Mouse (Mus musculus): ENCODE measurements around the gene Atox1. TPM values are rescaled to one million over a fixed set of nuclear protein-coding genes. Genes with fewer than 3 reads are reported as not detected.

The Atox1 gene
- polyA plus RNA-seq, 1 experiment from 2014 or later, result 322 TPM

DNA sequence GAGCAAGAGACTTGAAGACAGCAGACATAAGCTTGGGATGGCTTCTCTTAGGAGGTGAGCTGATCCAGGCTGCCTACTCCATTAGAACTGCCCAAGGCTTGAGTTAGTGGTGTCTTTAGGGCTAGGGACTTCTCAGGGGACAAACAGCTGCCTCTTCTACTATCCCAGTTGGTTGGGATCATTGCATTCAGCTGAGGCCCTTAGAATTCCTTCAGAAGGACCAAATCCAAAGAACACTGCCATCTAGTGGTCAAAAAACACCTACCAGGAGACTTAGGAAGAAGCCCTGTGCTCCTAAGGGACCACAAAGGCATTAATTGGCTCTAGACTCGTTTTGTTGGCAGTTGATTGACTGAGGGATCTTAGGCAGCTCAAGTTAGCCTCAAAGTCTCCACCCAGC, 16.3 kb downstream of the Atox1 start:
- peak; percentile 37 for DNase-seq (ENCODE audit: low spot score)
- Histone ChIP-seq H3K27me3 (ENCODE audit: insufficient read depth, poor library complexity, severe bottlenecking) (no peaks in the 10 kb centered on the region), H3K4me1 (replicated peaks) (no peaks in the 10 kb centered on the region; the same call in 1 of the 2 replicates), H3K27ac (no peak overlapping the region), H3K9me3 (no peaks in the 10 kb centered on the region), H3K4me3 (no peak overlapping the region), H3K36me3 (peaks cover 21% of the 10 kb centered on the region)
- 7% methylated on average over 1 of the region's 1 CpGs for WGBS

DNA sequence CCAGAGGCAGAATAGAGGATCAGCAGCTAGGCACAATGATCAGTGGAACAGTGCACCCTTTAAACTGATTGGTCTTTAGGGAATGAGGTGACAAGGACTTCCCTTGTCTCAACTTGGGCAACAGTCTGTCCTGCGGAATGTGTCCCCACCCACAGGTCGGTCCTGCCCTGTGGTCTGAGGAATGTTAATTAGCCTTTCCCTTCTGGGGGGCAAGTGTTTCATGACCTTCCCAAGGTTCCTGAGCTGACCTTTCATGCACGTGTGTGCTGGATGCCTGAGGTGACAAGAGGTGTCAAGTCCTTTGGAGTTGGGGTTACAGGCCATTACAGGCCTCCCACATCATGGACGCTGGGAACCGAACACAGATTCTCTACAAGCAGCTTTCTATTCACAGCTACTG, 21.3 kb downstream of the Atox1 start:
- Histone ChIP-seq H3K27ac (no peak overlapping the region), H3K4me3 (no peak overlapping the region), H3K27me3 (ENCODE audit: insufficient read depth, poor library complexity, severe bottlenecking) (no peaks in the 10 kb centered on the region), H3K36me3 (no peaks in the 10 kb centered on the region), H3K9me3 (no peaks in the 10 kb centered on the region), H3K4me1 (replicated peaks) (peaks cover 7% of the 10 kb centered on the region)
- WGBS, result 61% methylated on average over 5 of the region's 5 CpGs
- no peak for DNase-seq (ENCODE audit: low spot score)

DNA sequence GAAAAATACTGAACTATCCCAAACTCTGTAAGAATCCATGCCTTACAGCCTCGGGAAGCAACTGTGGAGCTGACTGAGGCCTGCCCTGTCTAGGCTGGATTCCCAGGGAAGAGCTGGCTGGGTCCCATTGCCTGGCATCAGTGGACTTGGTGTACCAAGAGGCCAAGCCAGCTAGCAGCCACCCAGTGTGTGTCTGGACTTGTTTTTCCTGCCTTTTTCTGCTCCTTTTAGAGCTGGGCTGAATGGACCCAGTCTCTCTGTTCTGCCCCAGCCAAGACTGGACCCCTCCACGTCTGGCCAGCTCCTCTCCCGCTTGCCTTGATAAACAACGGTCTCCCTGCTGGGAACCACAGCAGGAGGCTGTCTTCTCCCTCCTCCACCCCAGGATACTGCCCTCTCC, 23.0 kb downstream of the Atox1 start:
- Histone ChIP-seq H3K36me3 (no peaks in the 10 kb centered on the region), H3K9me3 (no peaks in the 10 kb centered on the region), H3K4me3 (no peak overlapping the region), H3K4me1 (replicated peaks) (peaks cover 7% of the 10 kb centered on the region), H3K27ac (no peak overlapping the region), H3K27me3 (ENCODE audit: insufficient read depth, poor library complexity, severe bottlenecking) (no peaks in the 10 kb centered on the region)
- 37% methylated on average over 4 of the region's 4 CpGs for WGBS
- no peak for DNase-seq (ENCODE audit: low spot score)

DNA sequence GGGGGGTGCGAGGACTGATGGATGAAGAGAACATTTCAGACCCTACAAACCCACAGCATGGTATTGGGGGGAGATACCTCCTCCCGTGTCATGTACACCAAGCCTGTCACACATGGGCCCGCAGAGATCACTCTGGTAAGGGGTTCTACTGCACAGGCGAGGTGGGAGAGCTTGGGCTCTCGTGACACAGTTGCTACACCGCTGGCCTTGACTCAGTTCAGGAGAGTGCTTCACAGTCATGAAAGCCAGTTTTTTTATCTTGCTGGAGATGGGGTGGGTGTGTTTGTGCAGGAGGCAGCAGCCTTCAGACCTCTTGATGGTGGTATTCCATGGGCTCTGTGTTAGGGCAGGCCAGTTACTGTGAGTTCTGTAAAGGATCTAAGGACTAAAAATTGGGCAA, 24.9 kb downstream of the Atox1 start:
- peaks cover 7% of the 10 kb centered on the region for H3K4me1 ChIP-seq (replicated peaks)
- no peak for DNase-seq (ENCODE audit: low spot score)
- no peaks in the 10 kb centered on the region for H3K27me3 ChIP-seq (ENCODE audit: insufficient read depth, poor library complexity, severe bottlenecking)
- no peak overlapping the region for H3K27ac ChIP-seq
- no peaks in the 10 kb centered on the region for H3K36me3 ChIP-seq
- WGBS, result 85% methylated on average over 6 of the region's 6 CpGs
- no peak overlapping the region for H3K4me3 ChIP-seq
- H3K9me3 ChIP-seq, result no peaks in the 10 kb centered on the region

DNA sequence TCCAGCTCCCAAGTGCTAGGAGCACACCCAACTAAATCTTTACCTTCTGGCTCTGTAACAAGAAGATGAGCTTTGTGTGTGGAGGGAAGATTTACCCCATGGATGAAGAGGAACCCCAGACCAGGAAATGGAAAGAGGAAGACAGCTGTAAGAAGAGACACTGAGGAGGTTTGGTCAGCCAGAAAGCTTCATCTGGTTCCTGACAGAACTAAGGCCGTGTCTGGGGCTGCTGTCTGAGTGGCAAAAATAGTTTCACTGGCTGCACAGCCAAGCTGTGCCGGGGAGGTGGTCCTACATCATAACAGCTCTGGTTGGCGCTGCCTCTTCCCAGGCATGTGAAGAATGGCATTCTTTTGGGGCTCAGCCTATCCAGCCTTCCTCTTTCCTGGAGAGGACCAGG, 28.1 kb downstream of the Atox1 start:
- Histone ChIP-seq H3K27ac (no peak overlapping the region), H3K9me3 (no peaks in the 10 kb centered on the region), H3K4me1 (replicated peaks) (peaks cover 24% of the 10 kb centered on the region), H3K27me3 (ENCODE audit: insufficient read depth, poor library complexity, severe bottlenecking) (no peaks in the 10 kb centered on the region), H3K4me3 (no peak overlapping the region), H3K36me3 (no peaks in the 10 kb centered on the region)
- 77% methylated on average over 3 of the region's 3 CpGs for WGBS
- DNase-seq (ENCODE audit: low spot score), result no peak

DNA sequence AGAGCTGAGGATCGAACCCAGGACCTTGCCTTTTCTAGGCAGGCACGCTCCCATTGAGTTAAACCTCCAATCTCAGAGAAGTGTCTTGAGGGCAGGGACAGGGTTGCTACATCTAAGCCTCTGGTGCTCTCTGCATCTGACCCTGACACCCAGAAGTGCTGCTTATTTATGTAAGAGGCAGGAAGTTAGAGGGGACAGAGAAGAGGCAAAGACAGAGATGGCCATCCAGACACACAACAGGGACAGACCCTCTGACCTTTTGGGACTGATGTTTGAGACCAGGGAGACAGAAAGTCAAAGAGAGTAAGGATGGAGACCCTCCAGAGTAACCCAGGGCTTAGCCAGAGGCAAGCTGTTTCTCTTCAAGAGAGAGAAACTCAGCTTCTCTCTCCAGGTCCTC, 31.1 kb downstream of the Atox1 start:
- WGBS, result 89% methylated on average over 2 of the region's 2 CpGs

DNA sequence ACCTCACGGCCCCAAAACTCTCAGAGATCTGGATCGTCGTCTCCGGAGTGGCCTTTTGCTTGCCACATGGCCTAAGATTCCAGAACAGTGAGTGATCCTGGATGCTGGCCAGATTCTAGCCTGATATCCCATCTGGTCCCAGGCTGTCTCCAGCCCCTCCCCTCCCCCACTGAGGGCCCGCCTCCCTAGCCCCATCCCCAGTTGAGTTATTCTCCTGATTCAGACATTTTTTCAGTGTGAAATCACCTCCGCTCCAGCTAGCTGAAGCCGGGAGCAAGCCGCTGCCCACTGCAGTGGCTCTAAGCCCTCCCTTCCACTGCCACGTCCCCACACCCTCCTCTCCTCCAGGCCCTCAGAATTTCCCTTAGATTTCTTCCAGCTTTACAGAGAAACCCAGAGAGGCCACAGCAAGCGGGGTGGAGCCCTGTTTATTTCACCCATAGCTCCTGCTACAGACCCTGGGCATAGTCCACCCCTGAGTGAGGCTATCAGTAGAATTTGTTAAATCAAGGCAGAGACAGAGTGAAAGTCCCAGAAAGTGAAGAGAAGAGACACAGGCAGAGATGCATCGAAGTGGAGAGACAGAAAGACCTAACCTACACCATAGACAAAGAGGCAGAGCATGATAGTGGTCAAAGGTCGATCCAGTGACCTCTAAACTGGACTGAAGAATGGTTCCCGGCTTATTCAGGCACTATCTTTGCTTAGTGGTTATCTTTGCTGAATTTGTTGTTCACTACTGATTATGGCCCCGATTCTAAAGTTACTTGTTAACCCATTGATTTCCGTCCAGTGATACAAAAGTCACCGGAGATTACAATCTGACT, 32.6 kb downstream of the Atox1 start:
- H3K36me3 ChIP-seq, result no peaks in the 10 kb centered on the region
- H3K9me3 ChIP-seq, result no peaks in the 10 kb centered on the region
- DNase-seq (ENCODE audit: low spot score), result peak; percentile 81
- peaks cover 58% of the 10 kb centered on the region for H3K4me1 ChIP-seq (replicated peaks)
- WGBS, result 32% methylated on average over 16 of the region's 16 CpGs
- H3K4me3 ChIP-seq, result no peak overlapping the region
- H3K27ac ChIP-seq, result peak overlapping the region; percentile 87
- H3K27me3 ChIP-seq (ENCODE audit: insufficient read depth, poor library complexity, severe bottlenecking), result no peaks in the 10 kb centered on the region

More for the DNA sequence above, 31.1 kb downstream of the Atox1 start:
- no peaks in the 10 kb centered on the region for H3K36me3 ChIP-seq
- peak overlapping the region; percentile 35; the same call in 1 of the 2 replicates for H3K27ac ChIP-seq
- H3K4me1 ChIP-seq (replicated peaks), result peaks cover 42% of the 10 kb centered on the region
- no peak for DNase-seq (ENCODE audit: low spot score)
- no peak overlapping the region for H3K4me3 ChIP-seq
- no peaks in the 10 kb centered on the region for H3K27me3 ChIP-seq (ENCODE audit: insufficient read depth, poor library complexity, severe bottlenecking)
- H3K9me3 ChIP-seq, result no peaks in the 10 kb centered on the region

DNA sequence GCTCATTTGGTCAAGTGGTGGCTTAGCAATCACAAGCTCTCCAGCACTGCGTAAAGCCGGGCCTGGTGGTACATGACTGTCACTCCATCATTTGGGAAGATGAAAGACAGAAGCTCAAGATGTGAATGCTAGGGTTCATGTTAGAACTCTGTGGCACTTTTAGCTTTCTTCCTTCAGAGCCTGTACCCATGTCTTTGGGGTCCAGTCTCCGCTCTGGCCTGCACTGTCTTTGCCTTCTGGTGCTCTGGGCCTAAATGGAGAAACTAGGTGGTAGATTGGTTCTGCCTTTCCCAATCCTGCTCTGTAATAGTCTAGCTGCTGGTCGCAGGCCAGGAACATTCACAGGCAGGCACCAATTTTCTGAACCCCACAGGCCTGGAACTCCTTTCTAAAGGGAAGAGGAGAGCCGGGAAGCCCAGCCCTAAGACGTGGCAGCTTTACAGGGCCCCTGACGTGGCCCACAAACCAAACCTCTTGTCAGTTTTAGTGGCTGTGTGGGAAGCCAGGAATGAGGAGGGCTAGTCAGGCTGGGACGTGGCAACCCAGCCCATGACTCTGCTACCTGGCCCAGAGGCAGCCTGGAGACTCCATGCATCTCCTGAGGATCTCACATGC, 36.2 kb downstream of the Atox1 start:
- Histone ChIP-seq H3K9me3 (no peaks in the 10 kb centered on the region), H3K4me1 (replicated peaks) (peaks cover 70% of the 10 kb centered on the region), H3K4me3 (no peak overlapping the region), H3K36me3 (no peaks in the 10 kb centered on the region), H3K27ac (peak overlapping the region; percentile 84), H3K27me3 (ENCODE audit: insufficient read depth, poor library complexity, severe bottlenecking) (no peaks in the 10 kb centered on the region)
- WGBS, result 75% methylated on average over 8 of the region's 8 CpGs
- DNase-seq (ENCODE audit: low spot score), result no peak

DNA sequence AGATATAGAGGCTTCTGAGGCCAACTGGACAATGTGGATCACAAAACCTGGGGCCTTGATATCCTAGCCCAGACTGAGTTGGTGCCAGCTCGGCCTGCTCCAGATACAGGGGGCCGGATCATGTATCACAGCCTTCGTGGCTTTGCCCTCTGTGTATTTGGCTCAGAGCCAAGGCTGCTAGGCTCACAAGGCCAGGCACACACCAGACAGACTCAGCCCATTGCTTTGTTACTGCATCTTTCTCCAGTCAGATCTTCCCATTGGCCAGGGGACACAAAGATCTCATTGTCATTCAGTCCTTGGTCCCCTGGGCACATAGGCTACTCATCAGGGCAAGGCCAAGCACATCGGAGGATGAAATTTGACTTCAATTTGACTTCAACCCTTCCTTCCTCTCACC, 37.3 kb downstream of the Atox1 start:
- peak; percentile 66 for DNase-seq (ENCODE audit: low spot score)
- Histone ChIP-seq H3K36me3 (no peaks in the 10 kb centered on the region), H3K9me3 (no peaks in the 10 kb centered on the region), H3K4me3 (no peak overlapping the region), H3K27ac (peak overlapping the region; percentile 84), H3K27me3 (ENCODE audit: insufficient read depth, poor library complexity, severe bottlenecking) (no peaks in the 10 kb centered on the region), H3K4me1 (replicated peaks) (peaks cover 78% of the 10 kb centered on the region)
- whole genome bisulfite sequencing, result 28% methylated on average over 4 of the region's 4 CpGs

DNA sequence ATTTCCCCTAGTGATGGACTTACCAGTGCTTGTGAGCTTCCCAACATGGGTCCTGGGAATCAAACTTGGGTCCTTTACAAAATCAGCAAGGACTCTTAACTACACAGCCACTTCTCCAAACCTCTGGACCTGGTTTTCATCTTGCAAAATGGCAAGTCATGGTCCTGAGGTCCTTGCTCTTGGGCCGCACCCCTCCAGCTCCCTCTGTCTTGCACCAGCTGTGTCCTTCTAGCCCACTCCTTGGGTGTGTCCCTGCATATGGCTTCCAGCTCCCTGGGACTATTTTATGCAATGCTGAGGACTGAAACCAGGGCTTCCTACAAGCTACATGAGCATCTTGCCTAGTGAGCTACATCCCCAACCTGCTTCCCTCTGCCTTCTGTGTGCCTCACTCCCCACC, 38.1 kb downstream of the Atox1 start, which contains the start of gene Sparc:
Sparc (minus strand) TSS at position 206 of the 400 bp plus-strand sequence.
- 94% methylated on average over 1 of the region's 1 CpGs for WGBS
- H3K4me1 ChIP-seq (replicated peaks), result peaks cover 78% of the 10 kb centered on the region
- no peaks in the 10 kb centered on the region for H3K36me3 ChIP-seq
- no peaks in the 10 kb centered on the region for H3K9me3 ChIP-seq
- no peaks in the 10 kb centered on the region for H3K27me3 ChIP-seq (ENCODE audit: insufficient read depth, poor library complexity, severe bottlenecking)
- no peak within 1 kb of the TSS for H3K4me3 ChIP-seq
- peak within 1 kb of the TSS; percentile 84 for H3K27ac ChIP-seq
- no peak for DNase-seq (ENCODE audit: low spot score)

DNA sequence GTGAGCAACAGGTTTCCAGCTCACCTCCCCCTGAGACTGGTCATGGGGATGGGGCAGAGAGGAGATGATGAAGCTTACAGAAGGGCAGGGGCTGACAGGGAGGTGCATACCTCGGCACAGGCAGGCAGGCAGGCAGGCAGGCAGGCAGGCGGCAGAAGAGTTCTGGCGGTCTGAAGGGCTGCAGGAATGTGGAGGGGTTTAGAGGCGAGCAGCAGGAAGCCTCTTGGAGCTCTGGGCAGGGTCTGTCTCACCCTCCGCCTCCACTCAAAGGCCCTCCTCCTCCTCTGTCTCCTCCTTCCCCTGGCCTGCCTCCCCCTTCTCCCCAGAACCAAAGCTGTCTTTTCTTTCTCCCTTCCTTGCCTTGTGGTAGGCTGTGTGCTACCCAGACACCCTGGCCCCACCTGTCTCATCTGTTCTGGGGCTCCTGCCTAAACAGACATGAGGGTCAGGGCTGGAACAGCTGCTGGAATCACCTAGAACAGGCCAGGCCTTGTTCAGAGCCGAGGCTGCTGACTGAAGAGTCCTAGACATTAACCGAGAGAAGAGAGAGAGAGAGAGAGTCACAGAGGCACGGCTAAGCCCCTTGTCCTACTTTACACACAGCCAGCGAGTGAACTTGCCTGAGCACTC, 41.2 kb downstream of the Atox1 start:
- DNase-seq (ENCODE audit: low spot score), result peak; percentile 75
- Histone ChIP-seq H3K4me1 (replicated peaks) (peaks cover 70% of the 10 kb centered on the region), H3K27me3 (ENCODE audit: insufficient read depth, poor library complexity, severe bottlenecking) (no peaks in the 10 kb centered on the region), H3K36me3 (peaks cover 4% of the 10 kb centered on the region; the same call in 1 of the 2 replicates), H3K4me3 (peak overlapping the region; percentile 61), H3K9me3 (no peaks in the 10 kb centered on the region), H3K27ac (peak overlapping the region; percentile 93)
- 2% methylated on average over 9 of the region's 9 CpGs for WGBS

DNA sequence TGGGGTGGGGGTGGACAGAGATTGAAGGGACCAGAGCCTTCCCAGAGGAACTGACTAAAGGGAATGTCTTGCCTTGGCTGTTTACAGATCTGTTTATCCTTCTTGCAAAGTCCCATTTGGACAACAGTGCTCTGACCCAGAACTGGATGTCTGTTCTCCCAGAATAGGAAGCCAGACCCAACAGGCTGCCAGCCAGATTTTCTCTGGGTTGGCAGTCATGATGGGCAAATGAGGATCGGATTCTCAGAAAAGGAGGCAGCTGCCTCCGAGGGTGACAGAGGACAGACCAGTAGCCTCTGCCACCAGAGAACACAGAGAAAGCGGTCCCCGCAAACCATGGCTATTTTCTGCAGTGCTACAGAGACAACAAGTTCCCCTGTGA, 41.8 kb downstream of the Atox1 start:
- Histone ChIP-seq H3K9me3 (no peaks in the 10 kb centered on the region), H3K36me3 (peaks cover 4% of the 10 kb centered on the region; the same call in 1 of the 2 replicates), H3K27me3 (ENCODE audit: insufficient read depth, poor library complexity, severe bottlenecking) (no peaks in the 10 kb centered on the region), H3K27ac (peak overlapping the region; percentile 93), H3K4me3 (peak overlapping the region; percentile 61), H3K4me1 (replicated peaks) (peaks cover 65% of the 10 kb centered on the region)
- WGBS, result 3% methylated on average over 4 of the region's 4 CpGs
- no peak for DNase-seq (ENCODE audit: low spot score)

DNA sequence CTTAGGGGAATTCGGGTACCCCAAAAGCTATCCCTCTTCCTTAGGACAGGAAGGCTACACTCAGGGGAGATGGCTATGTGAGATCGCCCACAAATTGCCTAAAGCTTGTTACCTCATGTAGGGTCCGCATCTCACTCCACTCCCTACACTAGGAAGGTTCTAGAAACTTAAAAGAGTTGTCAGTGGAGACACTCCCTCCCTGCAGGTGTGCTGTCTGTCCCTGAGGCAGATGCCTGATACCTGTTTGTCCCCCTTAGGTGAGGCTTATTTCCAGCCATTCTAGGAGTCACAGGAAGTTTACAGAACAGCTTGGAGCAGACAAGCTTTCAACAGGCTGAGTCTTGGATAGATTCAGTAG, 42.4 kb downstream of the Atox1 start:
- H3K4me1 ChIP-seq (replicated peaks), result peaks cover 59% of the 10 kb centered on the region
- H3K9me3 ChIP-seq, result no peaks in the 10 kb centered on the region
- H3K27ac ChIP-seq, result peak overlapping the region; percentile 93
- H3K27me3 ChIP-seq (ENCODE audit: insufficient read depth, poor library complexity, severe bottlenecking), result no peaks in the 10 kb centered on the region
- peaks cover 6% of the 10 kb centered on the region; the same call in 1 of the 2 replicates for H3K36me3 ChIP-seq
- peak overlapping the region; percentile 61 for H3K4me3 ChIP-seq
- 15% methylated on average over 3 of the region's 3 CpGs for WGBS
- DNase-seq (ENCODE audit: low spot score), result no peak

All from hindbrain, embryonic 10.5 days (tissue).